Mouse (Mus musculus) urinary bladder, postnatal 25 days (tissue): ENCODE data around the gene Exph5.

Experiments used
- DNase-seq: peaks from one replicate; pipeline ENCODE4 v3.0.0; 2022; ENCODE audit warnings: low spot score

Exph5 gene

DNA sequence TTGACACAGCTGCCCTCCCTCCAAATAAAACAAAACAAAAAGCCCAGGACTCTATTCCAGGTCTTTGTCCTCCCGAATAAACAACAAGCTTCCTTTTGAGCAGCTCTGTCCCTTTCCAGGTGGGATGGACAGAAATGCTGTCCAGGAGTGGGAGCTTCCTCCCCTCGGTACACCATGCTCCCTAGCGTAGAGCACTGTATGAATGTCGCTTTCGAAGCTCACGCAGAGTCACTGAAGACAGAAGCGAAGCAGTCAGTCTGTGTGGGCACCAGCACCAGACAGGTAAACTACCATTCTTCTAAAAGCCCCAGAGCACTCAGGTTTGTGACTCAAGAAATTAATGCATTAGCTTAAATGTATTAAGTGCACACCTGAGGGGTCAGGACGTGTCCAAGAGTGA, 20.2 kb downstream of the Exph5 start:
- DNase-seq = no peak

DNA sequence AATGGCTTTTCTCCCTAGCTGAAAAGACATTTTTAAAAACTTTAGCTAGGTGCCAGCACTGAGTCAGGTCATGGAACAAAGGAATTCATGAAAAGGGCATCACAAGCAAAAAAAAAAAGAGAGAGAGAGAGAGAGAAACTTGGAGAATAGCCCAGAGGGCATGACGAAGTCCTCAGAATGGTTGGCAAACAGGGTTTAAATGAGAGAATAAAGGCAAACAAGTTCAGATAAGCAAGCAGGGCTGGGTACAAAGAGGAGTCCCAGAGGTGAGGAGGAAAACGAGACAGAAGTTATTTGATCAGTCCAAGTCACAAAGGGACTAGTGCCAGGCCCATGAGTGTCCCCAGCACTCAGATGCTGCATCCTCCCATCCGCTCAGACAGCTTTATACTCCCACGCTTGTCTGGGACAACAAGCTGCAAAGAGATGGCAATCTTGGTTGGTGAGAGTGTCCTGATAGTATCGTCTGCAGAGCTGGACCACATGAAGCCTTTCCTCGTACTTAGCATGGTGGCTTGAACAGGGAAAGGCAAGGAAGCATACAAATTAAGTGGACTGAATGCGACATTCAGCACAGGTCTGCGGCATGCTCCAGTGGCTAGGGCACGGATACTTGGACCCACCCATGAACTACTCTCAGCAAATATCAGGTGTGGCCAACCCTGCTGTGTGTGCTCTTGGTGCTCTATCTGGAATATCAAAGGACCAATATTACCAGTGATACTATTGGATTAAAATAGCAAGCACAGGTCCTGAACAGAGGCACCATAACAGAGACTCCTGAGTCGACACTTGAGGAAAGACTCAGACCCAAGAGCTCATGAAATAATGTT, 22.2 kb downstream of the Exph5 start:
- no peak for DNase-seq

DNA sequence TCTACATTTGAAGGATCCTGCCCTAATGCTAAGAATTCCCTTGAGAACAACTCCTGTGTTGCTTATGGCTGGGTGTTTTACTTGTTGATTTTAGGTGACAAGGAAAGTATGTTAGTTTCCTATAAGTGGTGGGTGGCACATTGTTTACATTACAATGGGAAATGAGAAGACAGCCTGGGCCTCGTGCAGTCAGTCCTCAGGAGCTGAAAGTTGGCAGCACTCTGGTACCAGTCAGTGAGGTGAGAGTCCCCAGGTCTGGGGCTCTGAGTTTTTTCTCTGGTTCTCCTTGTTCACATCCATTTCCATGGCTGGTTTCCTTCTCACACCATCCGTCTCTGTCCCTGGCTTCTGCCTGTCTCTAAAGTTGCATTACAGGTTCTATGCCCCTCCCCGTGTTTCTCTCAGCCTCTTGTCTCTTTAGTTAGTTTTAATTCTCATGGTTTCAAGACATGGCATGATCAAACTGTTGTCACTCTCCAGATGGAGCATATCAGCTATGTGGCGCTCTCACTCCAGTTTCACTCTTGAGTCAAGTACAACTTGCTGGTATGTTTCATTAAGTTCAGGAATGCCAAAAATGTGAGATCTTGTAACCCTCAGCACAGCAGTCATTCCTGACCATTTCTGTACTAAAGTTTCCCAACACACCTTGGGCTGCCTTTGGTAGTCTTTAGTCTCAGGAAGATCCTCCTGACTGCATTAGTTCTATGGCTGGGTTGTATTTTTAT, 24.1 kb downstream of the Exph5 start:
- DNase-seq = no peak

DNA sequence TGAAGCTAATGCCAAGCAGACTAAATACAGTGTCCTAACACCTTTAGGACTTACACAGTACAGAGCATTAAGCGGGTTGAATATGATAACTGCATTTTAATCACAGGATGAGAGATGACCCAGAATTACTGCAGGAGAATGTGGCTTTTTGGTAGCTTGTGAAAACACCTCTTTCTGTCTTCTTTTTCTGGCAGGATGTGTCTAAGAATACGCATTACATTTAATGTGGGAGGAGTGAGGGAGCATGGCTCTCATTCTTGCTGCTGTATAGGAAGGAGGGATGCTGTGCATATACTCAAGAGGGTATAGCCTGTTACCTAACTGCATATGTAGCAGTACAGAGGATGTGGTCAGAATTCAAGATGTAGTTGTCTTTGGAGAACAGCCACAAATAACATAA, 26.7 kb downstream of the Exph5 start:
- no peak for DNase-seq

DNA sequence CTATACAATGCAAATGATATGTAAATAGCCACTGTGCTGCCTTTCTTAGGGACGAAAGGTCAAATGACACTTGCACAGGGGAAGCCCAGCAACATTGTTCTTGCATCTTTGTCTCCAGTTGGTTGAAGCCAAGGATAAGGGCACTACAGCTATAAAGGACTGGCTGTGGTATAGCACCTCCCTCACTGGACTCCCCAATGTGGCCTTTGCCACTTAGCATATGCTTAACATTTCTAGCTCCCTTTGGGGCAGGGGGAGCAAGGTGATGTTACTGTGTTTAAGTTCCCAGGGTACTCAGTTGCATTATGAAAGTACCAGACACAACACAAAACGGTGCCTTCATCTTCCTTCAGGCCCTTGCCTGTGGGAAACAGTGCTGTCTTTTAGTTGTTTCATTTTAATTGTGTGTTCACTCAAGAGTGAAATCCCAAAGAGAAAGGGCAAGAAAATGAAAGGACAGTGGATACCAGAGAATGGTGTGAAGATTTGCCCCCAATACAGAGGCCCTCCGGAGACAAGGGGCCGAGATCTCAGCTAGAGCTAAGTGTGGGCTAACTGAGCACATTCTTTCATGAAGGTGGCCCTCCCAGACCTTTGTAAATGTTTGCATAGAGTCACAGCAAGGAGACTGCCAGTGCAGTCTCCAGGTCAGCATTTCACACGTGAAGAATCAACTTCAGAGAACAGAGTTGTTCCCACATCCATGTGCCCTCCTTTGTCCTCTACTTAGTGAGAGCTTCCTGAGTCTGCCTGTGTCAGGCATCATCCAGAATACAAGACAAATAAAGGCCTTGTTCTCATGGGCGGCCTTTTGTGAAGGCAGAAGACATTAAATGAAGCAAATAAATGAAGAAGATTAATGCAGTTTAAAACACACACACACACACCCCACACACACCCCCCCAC, 28.1 kb downstream of the Exph5 start:
- DNase-seq = no peak

DNA sequence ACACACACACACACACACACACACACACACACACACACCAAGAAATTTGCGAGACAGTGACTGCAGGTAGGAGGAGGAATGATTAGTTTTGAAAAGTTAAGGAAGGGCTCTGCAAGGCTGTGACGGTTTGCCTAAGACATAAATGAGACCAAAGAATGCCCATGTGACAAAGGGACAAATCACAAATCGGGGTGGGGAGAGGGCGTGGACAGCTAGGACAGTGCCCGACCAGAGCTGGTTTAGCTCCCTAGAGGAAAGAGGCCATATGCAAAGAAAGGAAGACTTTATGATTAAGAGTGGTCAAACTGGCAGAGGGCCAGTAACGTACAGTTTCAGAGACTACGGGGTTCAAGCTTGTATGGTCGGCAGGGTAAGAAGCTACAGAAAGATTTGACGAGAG, 28.8 kb downstream of the Exph5 start:
- no peak for DNase-seq

DNA sequence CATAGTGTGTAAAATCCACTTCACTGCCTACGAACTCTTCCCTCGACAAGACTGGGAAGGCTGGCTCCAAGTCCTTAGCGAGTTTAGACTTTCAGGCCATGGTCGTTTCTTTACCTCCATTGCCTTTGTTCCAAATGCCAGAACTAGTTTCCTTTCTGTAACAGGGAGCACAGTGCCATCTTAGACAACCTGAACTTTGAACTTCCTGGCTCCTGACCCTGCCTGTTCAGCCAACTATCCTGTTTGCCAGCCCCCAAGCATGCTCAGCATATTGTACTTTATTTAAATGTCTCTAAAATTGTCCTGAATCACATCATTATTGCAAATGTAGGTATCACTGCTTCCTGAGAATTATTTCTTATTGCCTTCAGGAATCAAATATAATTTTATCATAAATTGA, 32.0 kb downstream of the Exph5 start:
- no peak for DNase-seq

DNA sequence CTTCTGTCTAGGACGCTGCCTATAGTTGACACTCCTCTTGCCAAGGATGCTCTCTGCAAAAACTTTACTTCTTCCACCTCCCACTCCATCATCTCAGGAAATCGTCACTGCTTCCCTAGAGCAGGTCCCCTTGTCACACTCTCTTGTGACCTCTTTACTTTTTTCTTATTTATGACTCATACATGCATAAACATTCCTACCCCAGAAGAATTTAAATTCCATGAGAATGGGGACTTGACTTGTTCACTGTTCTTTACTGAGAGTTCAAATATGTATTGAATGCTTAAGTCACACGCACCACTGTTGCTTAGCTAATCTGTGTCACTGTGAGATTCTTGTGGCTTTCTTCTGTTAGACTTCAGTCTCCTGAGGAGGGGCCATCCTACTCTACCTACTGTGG, 33.7 kb downstream of the Exph5 start:
- DNase-seq = no peak

DNA sequence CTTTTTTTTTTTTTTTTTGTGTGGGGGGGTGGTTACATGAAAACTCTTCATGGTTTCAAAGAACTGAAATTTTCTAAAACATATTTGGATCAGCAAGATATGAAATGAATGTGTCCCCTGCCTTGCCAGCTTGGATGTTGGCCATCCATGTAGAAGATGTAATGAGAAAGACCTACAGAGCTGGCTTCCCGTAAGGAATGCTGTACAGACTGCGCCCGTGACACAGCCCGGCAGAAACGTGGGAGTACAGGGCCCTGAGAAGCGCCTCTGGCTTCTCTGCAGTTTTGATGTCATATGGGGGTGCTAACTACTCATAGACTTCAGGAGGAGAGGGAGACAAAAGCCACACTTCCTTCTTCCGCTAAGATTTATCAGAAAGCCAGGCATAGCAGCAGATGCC, 38.1 kb downstream of the Exph5 start:
- no peak for DNase-seq

DNA sequence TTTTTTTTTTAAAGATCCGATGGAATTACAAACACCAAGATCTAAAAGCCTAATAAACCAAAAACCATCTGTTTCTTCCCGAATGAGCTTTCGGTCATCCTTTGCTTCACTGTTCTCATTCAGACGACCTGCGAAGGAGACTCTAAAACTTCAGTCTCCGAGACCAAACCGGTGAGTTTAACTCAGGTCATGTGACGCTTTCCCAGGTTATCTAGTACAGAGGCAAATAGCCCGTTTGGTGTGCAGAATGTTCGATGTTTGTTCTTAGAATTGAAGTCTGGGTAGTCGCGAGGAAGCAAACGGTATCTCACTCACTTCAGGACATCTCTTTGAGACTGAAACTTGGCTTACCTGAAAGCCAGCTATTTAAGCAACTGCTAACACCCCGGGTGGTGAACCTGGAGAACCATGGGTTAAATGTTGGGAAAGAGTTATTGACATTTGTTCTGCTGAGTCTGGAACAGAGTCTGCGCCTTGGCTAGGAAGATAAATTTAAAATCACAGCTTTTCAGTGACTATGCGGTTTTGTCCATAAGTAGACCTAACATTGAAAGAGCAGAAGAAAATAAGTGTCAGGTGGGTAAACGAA, 39.0 kb downstream of the Exph5 start:
- DNase-seq = no peak

DNA sequence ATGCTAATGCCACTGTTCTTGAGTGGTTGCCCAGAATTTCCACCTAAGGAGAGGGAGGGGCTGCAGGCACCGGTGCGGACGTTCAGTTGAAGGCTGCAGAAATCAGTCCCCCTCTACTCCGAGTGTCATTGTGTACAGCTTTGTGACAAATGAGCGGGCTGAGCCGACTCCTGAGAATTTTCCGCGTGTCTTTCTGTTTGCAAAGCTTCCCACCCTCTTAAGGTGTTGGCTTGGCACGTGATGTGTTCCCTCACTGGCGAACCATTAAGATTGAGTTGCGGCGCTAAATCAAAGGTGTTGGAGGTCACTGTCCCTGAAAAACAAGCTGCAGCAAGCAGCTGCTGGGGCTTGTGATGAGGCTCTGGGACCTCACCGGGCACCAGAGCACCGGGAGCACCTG, 39.5 kb downstream of the Exph5 start:
- peak; percentile 13 for DNase-seq

DNA sequence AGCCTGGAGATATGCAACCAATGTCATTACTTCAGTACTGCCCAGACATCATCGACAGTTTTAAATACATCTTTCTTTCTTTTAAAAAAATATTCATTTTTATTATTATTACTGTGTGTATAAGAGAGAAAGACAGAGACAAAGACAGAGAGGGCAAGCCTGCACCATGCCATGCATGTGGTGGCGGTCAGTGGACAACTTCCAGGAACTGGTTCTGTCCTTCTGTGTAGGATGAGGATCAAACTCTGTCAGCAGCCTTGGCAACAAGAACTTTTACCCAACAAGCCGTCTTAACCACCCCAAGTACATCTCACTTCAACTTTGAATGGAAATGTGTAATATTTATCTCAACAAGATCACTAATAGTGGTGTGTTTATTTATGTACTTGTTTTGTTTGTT, 40.5 kb downstream of the Exph5 start:
- no peak for DNase-seq

DNA sequence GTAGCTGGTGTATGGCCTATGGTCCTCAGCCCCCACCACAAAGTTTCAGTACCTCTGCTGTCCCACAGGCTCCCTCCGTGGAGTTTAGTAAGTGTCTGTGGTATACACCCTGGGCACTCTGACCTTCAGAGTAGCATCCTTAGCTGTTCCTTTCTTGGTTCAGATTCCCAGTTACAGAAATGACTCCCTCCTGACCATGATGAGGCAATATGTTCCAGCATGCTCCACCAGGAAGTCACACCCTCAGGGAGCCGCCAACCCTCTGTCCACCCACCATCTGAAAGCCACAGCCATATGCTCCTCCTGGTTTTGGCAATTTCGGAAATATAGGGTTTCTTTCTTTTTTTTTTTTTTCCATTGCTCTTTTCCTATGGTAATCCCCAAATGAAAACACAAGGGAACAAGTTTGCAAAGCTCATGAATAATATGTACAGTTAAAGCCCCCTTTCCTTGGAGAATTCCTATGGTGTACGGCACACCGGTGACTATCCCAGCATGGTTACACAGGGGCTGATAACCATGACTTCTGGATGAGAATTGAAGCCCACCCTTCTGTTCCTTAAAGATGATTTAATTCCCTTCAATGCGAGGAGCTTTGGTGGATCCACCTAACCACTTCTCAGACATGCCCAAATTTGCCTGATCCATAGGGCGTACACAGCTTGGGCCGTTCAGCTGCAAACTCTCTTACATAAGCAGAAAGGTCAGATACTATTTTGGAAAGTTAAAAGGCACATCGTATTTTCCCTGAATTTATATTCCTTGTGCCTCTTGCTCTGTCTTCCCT, 43.4 kb downstream of the Exph5 start:
- no peak for DNase-seq

DNA sequence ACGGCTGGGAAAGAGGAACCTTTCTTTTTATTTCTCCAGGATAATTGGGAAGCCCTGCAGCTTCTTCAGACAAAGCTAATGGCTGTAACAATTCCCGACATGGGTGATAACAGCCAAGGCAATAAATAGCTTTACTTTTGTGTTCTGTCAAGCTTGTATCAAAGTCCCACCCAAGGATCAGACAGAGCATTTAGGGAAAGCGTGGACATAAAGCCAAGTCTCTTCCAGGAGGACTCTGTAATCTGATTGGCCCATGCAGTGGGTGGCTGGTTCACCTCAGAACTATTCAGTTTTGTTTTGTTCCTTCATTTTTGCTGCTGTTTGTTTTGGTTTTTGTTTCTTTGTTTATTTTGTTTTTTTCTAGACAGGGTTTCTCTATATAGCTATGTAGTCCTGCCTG, 44.3 kb downstream of the Exph5 start:
- DNase-seq = no peak

DNA sequence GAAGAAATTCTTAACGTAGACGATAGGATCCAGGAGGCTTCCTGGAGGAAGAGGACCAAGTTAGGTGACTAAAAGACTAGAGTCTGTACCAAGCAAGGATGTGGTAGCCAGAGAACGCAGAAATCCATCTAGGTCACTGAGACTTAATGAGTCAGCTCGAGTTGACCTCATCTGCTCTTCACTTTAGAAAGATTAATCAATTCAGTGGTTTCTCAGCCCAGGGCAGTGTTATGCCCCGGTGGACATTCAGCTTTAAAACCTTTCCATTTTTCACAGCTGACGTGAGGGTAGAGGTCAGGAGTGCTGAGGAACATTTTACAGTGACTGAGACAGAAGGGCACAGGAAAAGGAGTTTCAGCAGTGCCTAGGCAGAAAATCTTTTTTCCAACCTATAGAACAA, 44.9 kb downstream of the Exph5 start:
- no peak for DNase-seq

DNA sequence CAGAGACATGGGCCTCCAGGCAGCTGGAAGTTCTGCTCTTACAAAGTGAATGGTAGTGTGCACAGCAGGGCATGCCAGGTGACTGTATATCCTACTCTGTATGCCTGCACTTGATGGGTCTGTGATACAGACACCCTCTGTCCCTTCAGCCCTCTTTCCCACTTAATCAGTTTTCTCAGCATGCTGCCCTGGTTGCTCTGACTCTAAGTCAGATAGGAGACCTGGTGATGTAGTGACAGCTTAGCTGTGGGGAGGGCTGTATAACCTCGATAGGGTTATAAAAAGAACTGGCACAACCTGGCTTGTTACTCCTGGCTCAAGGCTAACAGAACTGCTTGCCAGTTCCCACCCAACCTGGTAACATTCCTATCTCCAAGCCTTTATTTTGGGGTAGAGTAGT, 47.7 kb downstream of the Exph5 start:
- DNase-seq = no peak

DNA sequence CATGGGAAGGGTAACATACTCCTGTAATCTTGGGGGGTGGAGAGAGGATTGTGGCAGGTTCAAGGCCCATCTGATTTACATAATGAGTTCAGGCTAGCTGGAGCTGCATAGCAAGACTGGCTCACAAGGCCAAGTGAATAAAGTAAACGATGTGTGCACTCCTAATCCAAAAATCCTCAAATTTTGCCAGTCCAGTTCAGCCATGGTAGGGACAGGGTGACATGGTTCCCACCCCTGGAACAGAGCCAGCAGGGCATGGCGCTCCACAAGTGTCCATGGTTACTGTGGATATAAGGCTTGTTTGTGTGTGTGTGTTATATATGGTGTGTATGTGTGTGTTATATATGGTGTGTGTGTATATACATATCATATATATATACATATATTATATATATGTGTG, 48.9 kb downstream of the Exph5 start:
- no peak for DNase-seq

DNA sequence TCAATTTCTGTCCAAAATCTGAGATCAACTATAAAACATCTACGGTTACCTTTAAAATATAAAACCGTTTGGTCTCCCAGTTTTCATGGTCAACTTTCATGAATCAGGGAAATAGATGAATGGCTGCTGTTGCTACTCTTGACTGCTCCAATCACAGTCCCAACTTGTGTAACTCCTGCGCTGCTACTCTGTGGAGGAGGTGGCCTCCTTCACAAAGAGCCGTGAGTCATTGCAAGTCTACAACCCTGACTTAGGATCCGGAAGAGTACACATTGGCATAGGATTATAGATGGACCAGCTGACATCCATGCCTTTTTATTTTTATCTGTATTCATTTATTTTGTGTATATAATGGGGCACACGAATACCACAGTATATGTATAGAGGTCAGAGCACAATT, 50.4 kb downstream of the Exph5 start:
- no peak for DNase-seq

DNA sequence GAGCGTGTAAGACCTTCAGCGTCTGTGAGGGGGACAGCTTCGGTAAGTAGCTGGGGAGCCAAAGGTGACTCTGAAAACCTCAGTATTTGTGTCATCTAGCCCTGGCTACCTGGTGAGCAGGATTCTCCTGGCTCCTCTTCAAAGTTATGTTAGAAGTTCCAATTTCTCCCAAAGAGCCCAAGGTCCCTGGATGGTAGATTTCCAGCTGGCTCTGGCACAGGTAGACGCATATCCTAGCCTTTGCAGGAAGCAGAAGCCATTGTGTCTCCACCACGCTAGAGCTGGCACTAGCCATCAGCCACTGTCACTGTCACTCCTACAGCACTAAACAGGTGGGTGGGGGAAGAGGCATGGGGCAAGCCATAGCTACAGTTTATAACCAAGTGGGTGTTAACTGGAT, 51.7 kb downstream of the Exph5 start:
- no peak for DNase-seq

DNA sequence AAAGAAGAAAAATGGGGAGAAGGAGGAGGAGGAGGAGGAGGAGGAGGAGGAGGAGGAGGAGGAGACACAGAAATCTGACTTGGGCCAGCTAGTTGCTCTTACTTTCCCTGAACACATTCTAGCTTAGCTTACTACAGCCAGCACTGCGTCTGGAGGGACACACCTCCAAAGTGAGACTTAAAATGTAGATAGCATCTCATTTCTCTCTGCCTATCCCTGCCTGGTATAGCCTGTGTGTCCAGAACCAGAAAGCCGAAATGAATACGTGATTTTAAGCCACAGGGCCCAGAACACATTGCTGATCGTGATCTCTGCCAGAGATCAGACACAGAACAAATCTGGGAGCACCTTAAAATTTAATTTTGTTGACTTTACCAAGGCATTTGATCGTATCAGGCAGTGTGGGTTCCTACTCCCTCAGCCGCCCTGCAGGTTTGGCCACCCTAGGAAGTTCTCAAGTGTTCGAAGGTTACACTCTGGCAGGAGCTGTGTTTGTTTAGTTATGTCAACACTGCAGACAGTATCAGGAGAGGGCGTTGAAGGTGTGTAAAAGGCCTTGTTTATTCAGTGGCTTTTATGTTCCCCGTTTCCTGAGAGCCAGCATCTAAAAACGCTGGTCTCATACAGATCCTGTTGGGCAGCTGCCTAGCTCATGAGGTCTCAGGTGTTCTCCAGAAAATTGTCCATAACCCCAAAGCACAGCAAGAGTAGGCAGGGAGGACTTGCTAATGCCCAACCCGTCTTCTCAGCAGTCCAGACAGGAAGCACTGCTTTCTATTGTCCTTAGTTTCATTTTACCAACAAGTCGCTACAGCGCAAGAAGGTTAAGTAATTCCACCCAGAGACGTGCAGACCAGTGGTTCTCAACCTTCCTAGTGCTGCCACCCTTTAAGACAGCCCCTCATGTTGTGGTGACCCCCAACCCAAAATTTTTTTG, 55.0 kb downstream of the Exph5 start:
- peak; percentile 27 for DNase-seq
